Mouse (Mus musculus) left cerebral cortex, adult 18-20 months (tissue): Measurements from ENCODE around the gene Kynu. TPM values are rescaled to one million over a fixed set of nuclear protein-coding genes. Genes with fewer than 3 reads are reported as not detected.

Experiments
- DNase-seq, 2 experiments: peaks; one replicate each; pipeline ENCODE4 v3.0.0; 2021 to 2022; ENCODE audit warnings: low spot score in 2 of 2, mixed read lengths in 1 of 2
- long read RNA-seq, 2 experiments: library from polyadenylated mRNA; stranded (forward); transcript quantifications; one replicate each; pipeline ENCODE4 v2.0.0; 2021
- total RNA-seq, 2 experiments: library from RNA; stranded (reverse); gene quantifications; 2 replicates each; pipeline ENCODE4 v1.2.3; 2021

Gene Kynu
- not detected for total RNA-seq
- long read RNA-seq, experiment 1 = 0 reads
- long read RNA-seq, experiment 2 = 0 reads

- no peak for DNase-seq
Observed at GRCm38 (mm10) chr2:43555062-43555888, at the start of gene Kynu. Gene Kynu, plus strand, starts transcription at chr2:43555329.

GRCm38 (mm10) chr2:43506182-43506581 lies 48.9 kb upstream of the Kynu start:
- peak; percentile 46 to 47 for DNase-seq

DNA sequence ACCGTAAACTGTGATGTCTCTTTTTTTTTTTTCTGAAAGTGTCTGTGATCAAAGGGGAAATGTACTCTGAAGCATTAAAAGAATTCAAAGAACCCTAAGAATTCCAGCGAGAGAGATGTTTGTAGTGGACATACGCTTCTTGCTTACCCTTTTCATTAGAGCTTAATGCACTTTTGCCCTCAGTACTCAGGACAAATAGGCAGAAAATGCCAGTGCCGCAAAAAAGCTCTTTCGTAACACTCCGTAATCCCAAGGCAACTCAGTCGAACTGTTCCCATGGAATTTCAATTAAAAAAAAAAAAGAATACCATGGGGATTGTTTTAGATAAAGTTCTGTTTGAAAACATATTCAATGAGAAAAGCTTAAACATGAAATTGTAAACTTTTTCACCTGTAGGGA lies 41.3 kb upstream of the Kynu start:
- DNase-seq = no peak

DNA sequence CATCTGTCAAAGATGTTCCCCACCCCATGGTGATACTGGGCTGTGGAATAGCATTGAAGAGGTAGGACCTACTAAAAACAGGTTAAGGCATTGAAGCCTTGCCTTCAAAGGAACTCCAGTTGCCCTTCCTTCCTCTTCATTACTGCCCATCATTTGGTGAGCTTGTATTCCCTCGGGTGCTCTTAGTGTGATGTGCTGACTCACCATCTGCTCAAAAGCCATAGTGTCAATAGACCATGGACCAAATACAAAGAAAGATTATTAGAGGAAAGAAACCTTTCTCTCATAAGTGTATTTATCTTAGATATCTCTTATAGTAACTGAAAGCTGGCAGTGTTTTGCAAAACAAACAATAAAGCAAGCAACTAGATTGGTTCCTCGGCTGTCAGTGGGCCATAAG lies 20.7 kb upstream of the Kynu start:
- no peak for DNase-seq

- DNase-seq = no peak
Observed at GRCm38 (mm10) chr2:43542615-43543014, 12.5 kb upstream of the Kynu start.

- no peak for DNase-seq
Observed at GRCm38 (mm10) chr2:43545665-43546064, 9.5 kb upstream of the Kynu start.

DNA sequence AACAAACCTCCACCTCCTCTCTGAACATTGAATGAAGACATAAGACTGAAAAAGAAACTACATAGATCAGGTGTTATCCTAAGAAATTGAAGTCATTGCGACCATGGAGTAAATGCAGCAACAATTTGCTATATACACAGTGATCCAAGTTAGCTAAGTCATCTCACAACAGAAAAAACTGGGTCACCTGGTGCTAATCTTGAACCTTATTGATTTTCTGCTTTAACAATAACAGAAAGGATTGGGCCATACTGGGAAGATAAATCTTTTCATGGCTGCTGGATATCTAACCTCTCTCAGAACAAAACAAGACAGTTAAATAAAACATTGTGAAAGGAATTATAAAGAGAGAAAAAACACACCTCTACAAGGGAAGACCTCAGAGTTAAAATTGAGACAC lies 8.7 kb upstream of the Kynu start:
- no peak for DNase-seq

DNA sequence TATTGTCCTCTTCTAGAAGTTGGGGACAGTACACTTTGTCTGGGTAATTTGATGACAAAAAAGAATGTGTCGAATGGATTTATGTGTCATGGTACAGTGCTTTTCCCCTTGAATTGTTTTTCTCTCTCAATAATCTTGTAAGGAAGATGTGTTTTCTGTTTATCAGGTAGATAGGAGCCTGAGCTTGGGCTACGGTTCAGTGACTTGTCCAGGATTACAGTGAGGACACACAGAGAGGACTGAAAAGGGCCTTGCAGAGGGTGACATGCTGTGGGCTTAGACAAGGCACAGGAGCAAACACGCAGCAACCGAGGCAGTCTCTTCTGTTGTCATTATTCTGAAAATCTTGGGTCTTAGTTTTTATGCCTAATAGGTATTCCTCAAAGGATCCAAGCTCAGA lies 913 bp upstream of the Kynu start:
- DNase-seq = no peak

GRCm38 (mm10) chr2:43555889-43556285 lies 758 bp downstream of the Kynu start:
- DNase-seq = no peak

- DNase-seq = no peak
Observed at GRCm38 (mm10) chr2:43556985-43557384, 1.9 kb downstream of the Kynu start.

GRCm38 (mm10) chr2:43561209-43561608 lies 6.1 kb downstream of the Kynu start:
- no peak for DNase-seq

DNA sequence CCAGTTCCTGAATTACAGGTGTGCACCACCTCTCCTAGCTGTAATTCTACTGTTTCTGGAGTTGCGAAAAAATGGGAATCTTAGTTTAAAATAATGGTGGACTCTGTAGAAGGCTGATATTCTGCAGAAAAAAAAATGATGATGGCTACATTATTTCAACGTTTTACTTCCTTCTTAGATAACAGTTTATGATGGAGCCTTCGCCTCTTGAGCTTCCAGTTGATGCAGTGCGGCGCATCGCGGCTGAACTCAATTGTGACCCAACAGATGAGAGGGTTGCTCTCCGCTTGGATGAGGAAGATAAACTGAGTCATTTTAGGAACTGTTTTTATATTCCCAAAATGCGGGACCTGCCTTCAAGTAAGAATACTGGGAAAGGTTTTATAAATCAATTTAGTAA lies 7.7 kb downstream of the Kynu start:
- DNase-seq = no peak

DNA sequence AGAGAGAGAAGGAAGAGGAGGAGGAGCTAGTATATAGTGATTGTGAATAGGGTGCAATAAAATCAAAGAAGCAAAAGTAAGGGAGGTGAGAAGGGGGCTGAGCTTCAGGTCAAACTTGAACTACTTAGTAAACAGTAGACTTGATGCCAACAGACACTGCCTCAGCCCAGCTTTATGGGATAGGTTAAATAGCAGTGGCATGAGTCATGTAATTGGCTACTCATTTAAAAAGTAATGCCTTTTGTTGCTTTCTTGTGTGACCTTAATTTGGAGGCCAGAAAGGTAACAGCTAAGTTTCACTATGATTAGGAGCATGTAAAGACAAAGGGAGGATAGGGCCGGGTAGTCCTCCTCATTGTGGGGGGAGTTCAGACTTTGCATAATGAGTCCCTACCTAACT lies 13.3 kb downstream of the Kynu start:
- DNase-seq = no peak

DNA sequence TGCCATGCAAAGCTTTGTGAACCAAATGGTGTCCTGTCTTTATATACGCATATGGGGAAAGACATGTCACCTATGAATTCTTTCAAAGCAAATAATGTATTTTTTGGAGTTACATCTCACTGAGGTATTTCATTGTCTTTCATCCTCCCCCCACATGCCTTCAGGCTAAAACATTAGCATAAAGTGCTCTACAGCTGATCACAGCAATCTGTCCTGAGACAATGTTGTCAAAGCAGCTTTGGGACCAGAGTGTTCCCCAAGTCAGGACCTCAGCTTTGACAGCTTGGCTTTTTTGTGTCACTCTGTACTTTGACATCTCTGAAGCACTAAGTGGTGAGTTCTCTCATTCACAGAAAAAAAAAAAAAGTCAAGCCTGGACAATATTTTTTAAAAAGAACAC lies 18.4 kb downstream of the Kynu start:
- no peak for DNase-seq

DNA sequence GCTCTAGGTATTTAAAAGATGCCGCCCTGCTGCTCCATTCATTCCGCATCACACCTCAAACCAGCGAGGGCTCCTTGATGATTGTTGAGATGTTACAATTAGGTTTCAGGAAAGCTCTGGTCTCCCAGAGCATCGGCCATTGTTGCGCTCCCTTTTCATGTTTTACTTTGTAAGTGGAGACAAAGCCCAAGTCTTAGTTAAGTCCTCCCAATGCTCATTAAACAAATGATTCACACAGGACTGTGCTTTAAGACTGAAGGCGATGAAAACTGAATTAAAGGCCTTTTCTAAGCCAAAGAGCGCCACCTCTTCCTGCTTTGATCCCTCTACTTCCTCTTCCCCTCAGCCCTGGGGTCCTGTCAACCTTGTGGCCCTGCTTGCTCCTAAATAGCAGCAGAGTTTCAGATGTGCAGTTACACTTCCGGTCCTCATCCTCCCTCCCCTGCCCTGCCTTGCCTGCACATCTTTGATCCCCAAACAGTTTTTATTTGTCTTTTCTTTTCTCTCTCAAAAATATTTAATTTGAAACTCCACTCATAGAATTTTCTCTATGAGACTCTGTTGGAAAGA lies 28.2 kb downstream of the Kynu start:
- DNase-seq = no peak

- DNase-seq = no peak
Observed at GRCm38 (mm10) chr2:43585508-43585907, 30.4 kb downstream of the Kynu start.

DNA sequence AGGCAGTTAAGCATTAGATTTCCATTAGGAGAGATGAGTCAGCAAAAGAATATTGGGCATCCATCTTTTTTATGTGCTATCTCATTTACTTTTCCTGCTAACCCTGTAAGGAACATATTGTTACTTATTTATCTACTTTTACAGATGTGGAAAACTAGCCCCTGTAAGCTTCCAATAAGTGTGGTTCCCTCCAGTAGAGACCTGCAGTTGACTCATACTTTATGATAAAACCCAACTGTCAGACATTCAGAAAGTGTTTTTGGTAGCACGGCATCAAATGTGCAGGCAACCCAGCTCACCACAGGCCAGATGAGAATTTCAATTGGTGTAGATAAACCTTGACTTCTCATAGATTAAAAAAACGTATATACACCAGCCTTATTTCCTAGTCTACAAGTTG lies 32.7 kb downstream of the Kynu start:
- DNase-seq = no peak

DNA sequence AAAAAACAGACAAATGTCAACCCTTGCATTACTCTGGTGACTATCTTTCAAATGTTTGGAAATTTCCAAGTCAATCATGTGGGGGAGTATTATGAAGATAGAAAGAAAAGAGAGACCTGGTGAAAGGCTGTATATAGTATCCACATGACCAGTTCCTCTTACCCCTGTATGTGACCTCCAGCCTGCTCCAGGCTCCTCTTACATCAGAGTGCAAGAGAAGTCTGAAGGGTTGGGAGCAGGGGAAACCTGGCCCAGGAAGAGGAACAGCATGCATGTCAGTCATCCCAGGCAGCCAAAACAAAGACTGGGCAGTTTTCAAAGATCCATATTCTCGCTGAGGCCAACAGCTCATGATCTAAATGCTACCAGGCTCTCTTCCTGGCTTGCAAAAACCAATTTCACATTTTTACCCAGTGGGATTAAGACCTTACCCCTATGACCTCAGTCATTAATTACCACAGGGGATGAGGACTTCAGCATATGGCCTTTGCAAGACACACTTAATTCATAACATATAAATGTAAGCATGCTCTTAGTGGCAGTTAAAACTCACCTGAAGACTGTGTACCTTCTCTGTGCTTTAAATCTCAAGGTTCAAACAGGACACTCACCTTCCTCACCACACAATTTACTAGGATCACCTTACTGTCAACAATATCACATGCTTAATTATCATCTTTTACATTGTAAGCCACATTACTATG lies 37.0 kb downstream of the Kynu start:
- no peak for DNase-seq

GRCm38 (mm10) chr2:43613571-43613970 lies 58.4 kb downstream of the Kynu start:
- DNase-seq = no peak

DNA sequence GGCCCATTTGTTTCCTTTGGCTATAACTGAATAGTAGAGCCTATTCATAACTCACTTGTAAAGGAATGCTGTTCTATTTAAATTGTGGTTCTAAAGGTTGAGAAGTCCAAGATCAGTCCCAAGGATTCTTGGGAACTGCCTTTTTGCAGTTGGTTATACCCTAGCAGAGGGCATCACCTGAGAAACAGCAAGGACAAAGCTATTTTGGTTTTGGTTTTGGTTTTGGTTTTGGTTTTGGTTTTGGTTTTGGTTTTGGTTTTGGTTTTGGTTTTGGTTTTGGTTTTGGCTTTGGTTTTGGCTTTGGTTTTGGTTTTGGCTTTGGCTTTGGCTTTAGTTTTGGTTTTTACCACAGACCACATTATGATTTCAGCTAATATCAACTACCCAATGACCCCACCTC lies 66.0 kb downstream of the Kynu start:
- no peak for DNase-seq

DNA sequence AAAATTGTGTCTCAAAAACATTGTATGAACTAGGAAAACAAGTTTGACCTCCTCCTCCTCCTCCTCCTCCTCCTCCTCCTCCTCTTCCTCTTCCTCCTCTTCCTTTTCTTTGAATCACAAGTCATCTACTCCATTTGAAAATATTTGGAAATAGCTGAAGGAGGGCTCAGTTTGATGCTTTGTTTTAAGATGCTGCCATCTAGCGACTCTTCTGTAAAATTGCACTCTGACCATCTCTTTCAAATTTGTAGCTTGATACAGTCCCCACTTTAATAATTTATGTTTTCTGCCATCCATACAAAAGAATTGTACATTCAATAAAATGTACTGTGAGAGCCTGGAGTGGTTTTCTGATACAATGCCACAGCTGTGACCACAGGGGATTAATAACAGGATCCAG lies 67.7 kb downstream of the Kynu start:
- DNase-seq = no peak

DNA sequence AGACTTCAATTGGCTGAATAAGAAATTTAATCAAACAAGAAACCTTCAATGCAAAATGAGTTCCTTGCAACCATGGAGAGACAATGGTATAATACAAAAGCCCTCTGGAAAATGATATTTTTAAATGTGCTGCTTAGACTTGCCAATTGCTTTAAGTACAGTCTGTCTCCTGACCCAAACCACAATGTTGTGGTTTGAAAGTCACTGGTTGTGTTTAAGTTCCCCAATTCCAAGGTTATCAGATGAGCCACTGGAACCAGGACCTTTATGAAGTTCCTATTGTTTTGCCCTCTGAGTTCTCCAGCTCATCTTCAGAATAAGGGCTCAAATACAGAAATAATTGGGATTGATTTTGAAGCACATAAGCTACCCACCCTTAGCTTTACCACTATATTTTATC lies 76.7 kb downstream of the Kynu start:
- no peak for DNase-seq
